Mouse (Mus musculus): ENCODE measurements around the gene Ldha.
"Not testable (repeated sequence)": the region's sequence is repeated elsewhere in the genome, so short reads cannot be mapped to it uniquely, and the experiment has no call there.

Gene Ldha

GRCm38 (mm10) chr7:46840787-46841525, at the start of gene Ldha:
TSS of gene Ldha (plus strand) at chr7:46841475.
- DNase-seq (ENCODE audit: low spot score): no peak

- no peak for DNase-seq (ENCODE audit: low spot score)
These were observed 47.4 kb upstream of the Ldha start for GRCm38 (mm10) chr7:46793871-46794270.

GRCm38 (mm10) chr7:46795287-46796205, 45.7 kb upstream of the Ldha start, which contains the start of the genes Hps5 and Gtf2h1:
TSS of gene Hps5 (minus strand) at chr7:46796064.
TSS of gene Gtf2h1 (plus strand) at chr7:46796103.
- peak; percentile 93 for DNase-seq (ENCODE audit: low spot score)

GRCm38 (mm10) chr7:46796206-46796679, 45.0 kb upstream of the Ldha start:
- no peak for DNase-seq (ENCODE audit: low spot score)

- no peak for DNase-seq (ENCODE audit: low spot score)
These were observed 44.5 kb upstream of the Ldha start for GRCm38 (mm10) chr7:46796779-46797178.

- DNase-seq (ENCODE audit: low spot score): no peak
These were observed 30.9 kb upstream of the Ldha start for GRCm38 (mm10) chr7:46810325-46810724.

GRCm38 (mm10) chr7:46814012-46814411, 27.3 kb upstream of the Ldha start:
- no peak for DNase-seq (ENCODE audit: low spot score)

GRCm38 (mm10) chr7:46820876-46821632, 20.2 kb upstream of the Ldha start:
- not testable (repeated sequence) for DNase-seq (ENCODE audit: low spot score)

- DNase-seq (ENCODE audit: low spot score): no peak
These were observed 14.1 kb upstream of the Ldha start for GRCm38 (mm10) chr7:46827046-46827802.

- no peak for DNase-seq (ENCODE audit: low spot score)
These were observed 13.5 kb upstream of the Ldha start for GRCm38 (mm10) chr7:46827803-46828184.

GRCm38 (mm10) chr7:46829911-46830310, 11.4 kb upstream of the Ldha start:
- DNase-seq (ENCODE audit: low spot score): no peak

GRCm38 (mm10) chr7:46830799-46831590, 10.3 kb upstream of the Ldha start:
- no peak for DNase-seq (ENCODE audit: low spot score)

GRCm38 (mm10) chr7:46831693-46832092, 9.6 kb upstream of the Ldha start:
- DNase-seq (ENCODE audit: low spot score): no peak

- DNase-seq (ENCODE audit: low spot score): not testable (repeated sequence)
These were observed 9.0 kb upstream of the Ldha start for GRCm38 (mm10) chr7:46832112-46832810.

GRCm38 (mm10) chr7:46833266-46833665, 8.0 kb upstream of the Ldha start:
- no peak for DNase-seq (ENCODE audit: low spot score)

GRCm38 (mm10) chr7:46833670-46834255, 7.5 kb upstream of the Ldha start:
- DNase-seq (ENCODE audit: low spot score): no peak

- no peak for DNase-seq (ENCODE audit: low spot score)
These were observed 6.2 kb upstream of the Ldha start for GRCm38 (mm10) chr7:46834994-46835610.

GRCm38 (mm10) chr7:46836357-46836756, 4.9 kb upstream of the Ldha start:
- no peak for DNase-seq (ENCODE audit: low spot score)

GRCm38 (mm10) chr7:46837073-46837472, 4.2 kb upstream of the Ldha start:
- DNase-seq (ENCODE audit: low spot score): no peak

Data from left cerebral cortex, adult 11 months (tissue).